Mouse (Mus musculus): ENCODE data around the gene Pgap1. TPM values are rescaled to one million over a fixed set of nuclear protein-coding genes. Genes with fewer than 3 reads are reported as not detected.

Gene Pgap1
- total and polyA plus RNA-seq, 3 experiments, result 0.72 to 3.8 (median 3.6) TPM

GRCm38 (mm10) chr1:54496254-54496653, 61.2 kb downstream of the Pgap1 start:
- intact Hi-C loops (cut with DNase I), result no loop called here
- H3K9ac ChIP-seq (ENCODE audit: low read depth, low read length), result no peak overlapping the region
- 82% methylated on average over 1 of the region's 1 CpGs for WGBS

GRCm38 (mm10) chr1:54493496-54493895, 64.0 kb downstream of the Pgap1 start:
- TF ChIP-seq EP300 (IDR thresholded peaks at IDR 0.05; ENCODE audit: insufficient read depth, low read depth, low read length) (no peak), CTCF (IDR thresholded peaks at IDR 0.05) (no peak), POLR2A (IDR thresholded peaks at IDR 0.05; ENCODE audit: insufficient read depth, low read depth, low read length) (no peak)
- intact Hi-C loops (cut with DNase I), result no loop called here
- H3K27me3 ChIP-seq (ENCODE audit: control insufficient read depth, insufficient read depth, low read length), result no peaks in the 10 kb centered on the region

More at GRCm38 (mm10) chr1:54496254-54496653, 61.2 kb downstream of the Pgap1 start:
- no peaks in the 10 kb centered on the region for H3K4me1 ChIP-seq (ENCODE audit: control insufficient read depth, insufficient read depth, low read length)
- H3K27me3 ChIP-seq (ENCODE audit: control insufficient read depth, insufficient read depth, low read length), result no peaks in the 10 kb centered on the region
- TF ChIP-seq CTCF (IDR thresholded peaks at IDR 0.05) (no peak), POLR2A (IDR thresholded peaks at IDR 0.05; ENCODE audit: insufficient read depth, low read depth, low read length) (no peak), EP300 (IDR thresholded peaks at IDR 0.05; ENCODE audit: insufficient read depth, low read depth, low read length) (no peak)
- no peak overlapping the region for H3K4me3 ChIP-seq
- no peaks in the 10 kb centered on the region for H3K36me3 ChIP-seq (ENCODE audit: control insufficient read depth, insufficient read depth, low read length)
- no peak for DNase-seq
- no peaks in the 10 kb centered on the region for H3K79me2 ChIP-seq (replicated peaks; ENCODE audit: control insufficient read depth, insufficient read depth, low read length)
- no peak overlapping the region for H3K27ac ChIP-seq

GRCm38 (mm10) chr1:54492435-54492841, 65.0 kb downstream of the Pgap1 start:
- Histone ChIP-seq H3K79me2 (replicated peaks; ENCODE audit: control insufficient read depth, insufficient read depth, low read length) (no peaks in the 10 kb centered on the region), H3K4me1 (ENCODE audit: control insufficient read depth, insufficient read depth, low read length) (no peaks in the 10 kb centered on the region), H3K9ac (ENCODE audit: low read depth, low read length) (no peak overlapping the region), H3K36me3 (ENCODE audit: control insufficient read depth, insufficient read depth, low read length) (no peaks in the 10 kb centered on the region), H3K27me3 (ENCODE audit: control insufficient read depth, insufficient read depth, low read length) (no peaks in the 10 kb centered on the region), H3K4me3 (no peak overlapping the region), H3K27ac (no peak overlapping the region)
- intact Hi-C loops (cut with DNase I), result no loop called here
- no peak for TF ChIP-seq EP300 (IDR thresholded peaks at IDR 0.05; ENCODE audit: insufficient read depth, low read depth, low read length)
- no peak for TF ChIP-seq POLR2A (IDR thresholded peaks at IDR 0.05; ENCODE audit: insufficient read depth, low read depth, low read length)
- TF ChIP-seq CTCF (IDR thresholded peaks at IDR 0.05), result no peak
- DNase-seq, result no peak
- WGBS, result 77% methylated on average over 2 of the region's 2 CpGs

More at GRCm38 (mm10) chr1:54493496-54493895, 64.0 kb downstream of the Pgap1 start:
- H3K9ac ChIP-seq (ENCODE audit: low read depth, low read length), result no peak overlapping the region
- H3K27ac ChIP-seq, result no peak overlapping the region
- DNase-seq, result no peak
- H3K4me1 ChIP-seq (ENCODE audit: control insufficient read depth, insufficient read depth, low read length), result no peaks in the 10 kb centered on the region
- H3K4me3 ChIP-seq, result no peak overlapping the region
- no peaks in the 10 kb centered on the region for H3K36me3 ChIP-seq (ENCODE audit: control insufficient read depth, insufficient read depth, low read length)
- 93% methylated on average over 3 of the region's 3 CpGs for WGBS
- no peaks in the 10 kb centered on the region for H3K79me2 ChIP-seq (replicated peaks; ENCODE audit: control insufficient read depth, insufficient read depth, low read length)

GRCm38 (mm10) chr1:54484744-54485420, 72.6 kb downstream of the Pgap1 start:
- Histone ChIP-seq H3K36me3 (ENCODE audit: control insufficient read depth, insufficient read depth, low read length) (no peaks in the 10 kb centered on the region), H3K4me1 (ENCODE audit: control insufficient read depth, insufficient read depth, low read length) (no peaks in the 10 kb centered on the region), H3K27me3 (ENCODE audit: control insufficient read depth, insufficient read depth, low read length) (no peaks in the 10 kb centered on the region), H3K9ac (ENCODE audit: low read depth, low read length) (no peak overlapping the region), H3K4me3 (no peak overlapping the region), H3K79me2 (replicated peaks; ENCODE audit: control insufficient read depth, insufficient read depth, low read length) (no peaks in the 10 kb centered on the region), H3K27ac (no peak overlapping the region)
- intact Hi-C loops (cut with DNase I), result no loop called here
- whole genome bisulfite sequencing, result 95% methylated on average over 3 of the region's 3 CpGs
- DNase-seq, result no peak
- no peak for TF ChIP-seq POLR2A (IDR thresholded peaks at IDR 0.05; ENCODE audit: insufficient read depth, low read depth, low read length)
- no peak for TF ChIP-seq CTCF (IDR thresholded peaks at IDR 0.05)
- TF ChIP-seq EP300 (IDR thresholded peaks at IDR 0.05; ENCODE audit: insufficient read depth, low read depth, low read length), result no peak

- no peak for DNase-seq
- intact Hi-C loops (cut with DNase I), result no loop called here
- Histone ChIP-seq H3K4me3 (no peak overlapping the region), H3K9ac (ENCODE audit: low read depth, low read length) (no peak overlapping the region), H3K27ac (no peak overlapping the region), H3K4me1 (ENCODE audit: control insufficient read depth, insufficient read depth, low read length) (no peaks in the 10 kb centered on the region), H3K79me2 (replicated peaks; ENCODE audit: control insufficient read depth, insufficient read depth, low read length) (no peaks in the 10 kb centered on the region), H3K36me3 (ENCODE audit: control insufficient read depth, insufficient read depth, low read length) (no peaks in the 10 kb centered on the region), H3K27me3 (ENCODE audit: control insufficient read depth, insufficient read depth, low read length) (no peaks in the 10 kb centered on the region)
- WGBS, result 92% methylated on average over 12 of the region's 12 CpGs
- no peak for TF ChIP-seq CTCF (IDR thresholded peaks at IDR 0.05)
- TF ChIP-seq EP300 (IDR thresholded peaks at IDR 0.05; ENCODE audit: insufficient read depth, low read depth, low read length), result no peak
- TF ChIP-seq POLR2A (IDR thresholded peaks at IDR 0.05; ENCODE audit: insufficient read depth, low read depth, low read length), result no peak
These were observed 77.0 kb downstream of the Pgap1 start for GRCm38 (mm10) chr1:54480491-54480890.

GRCm38 (mm10) chr1:54468662-54469061, 88.8 kb downstream of the Pgap1 start:
- Histone ChIP-seq H3K9ac (ENCODE audit: low read depth, low read length) (no peak overlapping the region), H3K27me3 (ENCODE audit: control insufficient read depth, insufficient read depth, low read length) (no peaks in the 10 kb centered on the region), H3K4me1 (ENCODE audit: control insufficient read depth, insufficient read depth, low read length) (no peaks in the 10 kb centered on the region), H3K36me3 (ENCODE audit: control insufficient read depth, insufficient read depth, low read length) (no peaks in the 10 kb centered on the region), H3K4me3 (no peak overlapping the region), H3K79me2 (replicated peaks; ENCODE audit: control insufficient read depth, insufficient read depth, low read length) (no peaks in the 10 kb centered on the region), H3K27ac (no peak overlapping the region)
- DNase-seq, result no peak
- no peak for TF ChIP-seq CTCF (IDR thresholded peaks at IDR 0.05)
- no peak for TF ChIP-seq EP300 (IDR thresholded peaks at IDR 0.05; ENCODE audit: insufficient read depth, low read depth, low read length)
- no peak for TF ChIP-seq POLR2A (IDR thresholded peaks at IDR 0.05; ENCODE audit: insufficient read depth, low read depth, low read length)
- intact Hi-C loops (cut with DNase I), result no loop called here

All from heart, adult 2 months (tissue).